Mouse (Mus musculus) heart, embryonic 15.5 days (tissue): ENCODE data around the gene Sertad2. TPM values are rescaled to one million over a fixed set of nuclear protein-coding genes. Genes with fewer than 3 reads are reported as not detected.

Source experiments
- ATAC-seq: fragments of 200-750 bp; cut with Nextera tagmentation; replicated peaks from 2 replicates; pipeline ENCODE4 v1.8.0; 2017; ENCODE audit warnings: low read depth, moderate TSS enrichment; ENCODE audit not compliant: insufficient number of reproducible peaks, insufficient read depth, low FRiP score
- H3K27ac ChIP-seq: fragments of 300-500 bp; sonication (generic); 2 replicates; pipeline ENCODE4 v1.5.1; 2015; ENCODE audit warnings: mild to moderate bottlenecking, inconsistent platforms
- H3K27me3 ChIP-seq: fragments of 300-500 bp; sonication (generic); 2 replicates; pipeline ENCODE4 v1.6.1; 2015; ENCODE audit warnings: inconsistent platforms
- H3K36me3 ChIP-seq: fragments of 300-500 bp; sonication (generic); 2 replicates; pipeline ENCODE4 v1.6.1; 2015; ENCODE audit warnings: mild to moderate bottlenecking, inconsistent platforms
- H3K4me1 ChIP-seq: fragments of 300-500 bp; sonication (generic); replicated peaks from 2 replicates; pipeline ENCODE4 v1.6.1; 2015; ENCODE audit warnings: inconsistent platforms
- H3K4me2 ChIP-seq: fragments of 300-500 bp; sonication (generic); 2 replicates; pipeline ENCODE4 v1.6.1; 2015; ENCODE audit warnings: inconsistent platforms, mild to moderate bottlenecking, moderate library complexity
- H3K4me3 ChIP-seq: fragments of 300-500 bp; sonication (generic); 2 replicates; pipeline ENCODE4 v1.5.1; 2015; ENCODE audit warnings: mild to moderate bottlenecking, inconsistent platforms
- H3K9ac ChIP-seq: fragments of 300-500 bp; sonication (generic); 2 replicates; pipeline ENCODE4 v1.6.1; 2015; ENCODE audit warnings: mild to moderate bottlenecking, inconsistent platforms
- H3K9me3 ChIP-seq: fragments of 300-500 bp; sonication (generic); replicated peaks from 2 replicates; pipeline ENCODE4 v1.6.1; 2016; ENCODE audit warnings: inconsistent platforms
- WGBS: fragments of 180-500 bp; shearing (Covaris S2); methylation state at CpG from one replicate; pipeline ENCODE4 v1.1.7; 2015; ENCODE audit warnings: mixed read lengths; 5-methylcytosine and 5-hydroxymethylcytosine counted together
- polyA plus RNA-seq: library from polyadenylated mRNA; unstranded; fragments of >200 nt; fragmentation: Nextera tagmentation; extraction: Ambion mirVana; gene quantifications from 2 replicates; pipeline ENCODE4 v1.2.1, GENCODE M21; 2015

Sertad2 gene
- polyA plus RNA-seq, 1 experiment from 2014 or later = 33.7 TPM

DNA sequence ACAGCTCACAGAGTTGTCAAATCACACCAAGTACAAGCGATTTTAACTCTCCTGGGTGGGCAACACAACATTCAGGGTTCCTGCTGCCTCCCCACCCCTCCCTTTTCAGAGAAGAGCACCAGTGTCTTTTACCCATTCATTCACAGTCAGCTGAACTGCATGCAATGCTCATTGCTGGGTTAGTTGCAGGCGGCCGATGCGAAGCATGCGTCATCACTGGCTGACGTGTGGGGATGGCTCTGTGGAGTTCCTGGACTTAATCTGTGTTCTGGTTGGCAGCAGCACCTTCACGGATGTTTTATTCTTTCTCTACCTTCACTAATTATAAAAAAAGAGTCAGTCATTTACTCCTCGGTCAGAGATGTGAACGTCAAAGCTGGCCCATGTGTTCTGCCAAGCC lies 121.8 kb downstream of the Sertad2 start:
- H3K27me3 ChIP-seq = no peaks in the 10 kb centered on the region
- H3K4me2 ChIP-seq = no peak overlapping the region
- ATAC-seq = no peak
- no peaks in the 10 kb centered on the region for H3K9me3 ChIP-seq
- H3K27ac ChIP-seq = no peak overlapping the region
- no peak overlapping the region for H3K4me3 ChIP-seq
- H3K4me1 ChIP-seq = 0 out of 2 replicates have a peak, but pooled peaks cover 2% of the 10 kb centered on the region
- no peak overlapping the region for H3K9ac ChIP-seq
- H3K36me3 ChIP-seq = no peaks in the 10 kb centered on the region
- 73% methylated on average over 9 of the region's 9 CpGs for WGBS

DNA sequence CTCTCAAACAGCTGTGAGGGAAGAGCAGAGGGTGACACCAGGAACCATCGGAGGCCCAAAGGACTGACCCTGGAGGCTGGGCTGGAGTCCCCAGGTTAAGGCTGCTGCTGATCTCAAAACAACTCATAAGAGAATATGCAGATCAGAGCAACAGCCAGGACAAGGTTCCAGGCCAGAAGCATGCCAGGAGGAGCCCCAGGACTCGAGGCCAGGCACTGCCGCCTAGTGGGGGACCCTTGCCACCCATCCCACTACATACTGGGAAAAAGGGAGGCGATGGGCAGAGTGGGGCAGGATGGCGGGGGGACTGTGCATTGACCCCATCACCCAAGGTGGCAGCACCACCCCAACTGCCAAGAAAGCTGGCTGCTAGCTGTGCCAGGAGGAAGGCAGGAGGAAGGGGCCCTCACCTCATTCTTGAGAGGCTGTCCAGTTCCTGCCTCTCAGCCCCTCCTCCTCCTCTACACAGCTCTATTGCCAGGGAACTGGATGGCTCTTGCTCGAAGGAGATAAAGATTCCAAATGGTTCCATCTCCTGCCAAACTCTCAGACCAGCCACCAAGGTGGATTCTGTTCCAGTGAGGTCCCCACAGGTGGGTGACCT lies 128.8 kb downstream of the Sertad2 start:
- H3K27ac ChIP-seq = no peak overlapping the region
- H3K4me2 ChIP-seq = no peak overlapping the region
- ATAC-seq = no peak
- no peak overlapping the region for H3K9ac ChIP-seq
- no peak overlapping the region for H3K4me3 ChIP-seq
- peaks cover 3% of the 10 kb centered on the region; the same call in 1 of the 2 replicates for H3K4me1 ChIP-seq
- no peaks in the 10 kb centered on the region for H3K9me3 ChIP-seq
- H3K36me3 ChIP-seq = no peaks in the 10 kb centered on the region
- no peaks in the 10 kb centered on the region; the same call in 1 of the 2 replicates for H3K27me3 ChIP-seq
- 40% methylated on average over 6 of the region's 6 CpGs for WGBS

DNA sequence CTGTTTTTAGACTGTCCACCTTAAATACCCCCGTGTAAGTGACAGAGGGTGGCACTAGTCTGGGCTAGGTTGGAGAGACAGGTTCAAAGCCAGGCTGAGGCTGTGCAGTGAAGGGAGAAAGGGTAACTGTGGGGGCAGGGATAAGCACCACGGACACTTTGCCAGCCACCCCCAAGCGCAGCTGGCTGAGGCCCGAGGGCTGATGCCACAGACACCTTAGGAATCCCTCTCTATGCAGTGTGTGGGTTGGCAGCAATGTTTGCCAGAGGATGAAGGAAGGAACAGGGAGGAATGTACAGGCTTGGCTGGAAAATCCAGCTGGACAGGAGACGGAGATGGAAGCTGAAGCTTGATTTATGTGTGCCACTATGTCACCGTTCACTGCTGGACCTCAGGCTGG lies 129.5 kb downstream of the Sertad2 start:
- H3K4me3 ChIP-seq = no peak overlapping the region

DNA sequence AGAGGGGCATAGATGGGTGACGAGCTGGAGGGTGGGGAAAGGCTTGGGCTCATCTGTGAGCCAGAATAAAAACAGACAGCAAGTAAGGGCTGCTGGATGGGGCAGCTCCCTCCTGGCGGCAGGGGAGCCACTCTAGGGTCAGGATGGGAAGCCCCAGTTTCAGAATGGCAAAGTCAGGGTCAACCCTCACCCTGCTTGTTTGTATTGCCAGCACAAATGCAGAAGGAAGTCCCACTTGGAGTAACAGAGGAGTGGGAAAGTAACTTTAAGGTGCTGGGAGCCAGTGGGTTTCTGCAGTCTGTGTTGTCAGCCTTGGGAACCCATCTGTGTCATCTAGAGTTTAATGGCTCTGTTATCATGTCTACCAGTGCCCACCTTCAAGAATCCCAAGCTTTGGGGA lies 136.3 kb downstream of the Sertad2 start:
- Histone ChIP-seq H3K4me1 (no peaks in the 10 kb centered on the region), H3K9ac (no peak overlapping the region), H3K36me3 (no peaks in the 10 kb centered on the region), H3K27me3 (no peaks in the 10 kb centered on the region), H3K9me3 (no peaks in the 10 kb centered on the region), H3K27ac (no peak overlapping the region), H3K4me3 (no peak overlapping the region), H3K4me2 (no peak overlapping the region)
- no peak for ATAC-seq
- 79% methylated on average over 2 of the region's 2 CpGs for WGBS

More for the DNA sequence above, 129.5 kb downstream of the Sertad2 start:
- Histone ChIP-seq H3K9me3 (no peaks in the 10 kb centered on the region), H3K36me3 (no peaks in the 10 kb centered on the region), H3K4me1 (peaks cover 3% of the 10 kb centered on the region; the same call in 1 of the 2 replicates), H3K9ac (no peak overlapping the region), H3K27me3 (no peaks in the 10 kb centered on the region; the same call in 1 of the 2 replicates), H3K27ac (no peak overlapping the region), H3K4me2 (no peak overlapping the region)
- 72% methylated on average over 6 of the region's 6 CpGs for WGBS
- ATAC-seq = no peak

DNA sequence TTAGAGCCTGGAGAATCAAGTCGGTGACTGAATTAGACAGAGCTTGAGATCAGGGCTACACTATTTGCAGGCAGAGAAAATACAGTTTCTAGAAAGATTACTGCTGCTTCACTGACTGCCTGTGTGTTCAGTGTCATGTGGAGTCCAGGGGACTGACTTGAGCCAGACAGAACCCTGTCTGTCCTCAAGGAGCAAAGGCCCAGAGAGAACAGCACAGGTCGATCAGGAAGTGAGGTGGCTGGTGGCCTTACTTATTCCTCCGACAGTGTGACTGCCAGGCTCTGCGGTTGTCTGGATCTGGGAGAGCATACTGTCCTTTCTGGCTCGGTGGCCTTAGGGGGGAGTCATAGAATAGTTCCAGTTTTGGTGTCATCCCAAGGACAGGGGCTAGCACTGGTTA lies 137.7 kb downstream of the Sertad2 start:
- Histone ChIP-seq H3K4me3 (no peak overlapping the region), H3K36me3 (peaks cover 4% of the 10 kb centered on the region; the same call in 1 of the 2 replicates), H3K9ac (no peak overlapping the region), H3K27ac (no peak overlapping the region), H3K9me3 (no peaks in the 10 kb centered on the region), H3K4me1 (no peaks in the 10 kb centered on the region), H3K4me2 (no peak overlapping the region), H3K27me3 (no peaks in the 10 kb centered on the region)
- WGBS = 82% methylated on average over 5 of the region's 5 CpGs
- ATAC-seq = no peak

DNA sequence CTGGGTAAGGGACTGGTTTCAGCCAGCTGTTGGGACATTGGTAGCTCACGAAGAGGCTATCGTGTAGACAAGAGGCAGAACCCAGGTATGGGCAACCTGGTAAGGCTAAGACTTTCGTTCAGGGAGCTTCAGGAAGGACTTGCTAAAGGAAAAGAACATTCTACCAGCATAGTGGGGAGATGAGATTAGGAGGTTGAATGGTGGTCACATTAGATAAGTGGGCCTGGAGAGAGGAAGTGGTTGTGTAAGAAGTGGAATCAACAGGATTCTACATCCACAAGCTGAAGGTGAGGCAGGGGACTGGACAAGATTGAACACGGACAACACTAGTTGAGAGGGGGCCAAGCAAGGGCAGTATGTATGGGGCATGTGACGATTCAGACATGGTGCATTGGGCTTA lies 138.6 kb downstream of the Sertad2 start:
- no peak for ATAC-seq
- no peaks in the 10 kb centered on the region for H3K9me3 ChIP-seq
- H3K27ac ChIP-seq = no peak overlapping the region
- no peak overlapping the region for H3K4me2 ChIP-seq
- WGBS = 81% methylated on average over 5 of the region's 5 CpGs
- no peaks in the 10 kb centered on the region for H3K27me3 ChIP-seq
- no peak overlapping the region for H3K9ac ChIP-seq
- H3K36me3 ChIP-seq = peaks cover 8% of the 10 kb centered on the region; the same call in 1 of the 2 replicates
- H3K4me3 ChIP-seq = no peak overlapping the region
- H3K4me1 ChIP-seq = no peaks in the 10 kb centered on the region

DNA sequence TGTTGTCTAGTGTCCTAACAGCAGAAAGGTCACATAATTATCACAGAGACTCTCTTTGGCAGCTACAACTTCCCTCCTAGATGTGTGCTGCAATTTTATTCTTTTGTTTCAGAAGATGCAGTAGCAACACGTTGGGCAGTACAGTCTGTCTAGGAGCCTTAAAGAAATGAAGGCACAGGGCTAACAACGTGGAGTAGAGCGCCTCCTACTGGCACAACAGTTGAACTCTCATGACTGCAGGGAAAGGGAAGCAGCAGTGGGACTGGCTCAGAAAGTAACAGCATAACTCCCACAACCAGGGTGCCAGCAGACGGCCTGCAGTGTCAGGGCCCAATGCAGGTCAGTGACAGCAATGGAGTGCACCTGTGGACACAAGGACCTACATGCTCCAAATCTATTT lies 147.9 kb downstream of the Sertad2 start:
- Histone ChIP-seq H3K9me3 (no peaks in the 10 kb centered on the region), H3K27me3 (no peaks in the 10 kb centered on the region), H3K9ac (no peak overlapping the region), H3K27ac (no peak overlapping the region), H3K4me3 (no peak overlapping the region), H3K4me1 (no peaks in the 10 kb centered on the region), H3K4me2 (no peak overlapping the region), H3K36me3 (peaks cover 8% of the 10 kb centered on the region; the same call in 1 of the 2 replicates)
- 5% methylated on average over 4 of the region's 4 CpGs for WGBS
- no peak for ATAC-seq

Other genes starting within 250 kb of the Sertad2 start
- gene Slc1a4, start 210.5 kb upstream of the Sertad2 start, polyA plus RNA-seq = 6.9 and 10.7 TPM in 2 replicates
- 9.2 and 11.9 TPM in 2 replicates for gene Aftph, start 198.3 kb downstream of the Sertad2 start, polyA plus RNA-seq